Mouse (Mus musculus) brain, adult 2 months (tissue): ENCODE results near the gene Pisd.
A peak's percentile ranks its signal among the peaks of the same experiment; 100 is the strongest.
"Not testable (repeated sequence)": the region's sequence is repeated elsewhere in the genome, so short reads cannot be mapped to it uniquely, and the experiment has no call there.

Source experiments
- DNase-seq: peaks from one replicate; pipeline ENCODE4 v3.0.0; 2011; ENCODE audit warnings: low read depth, low spot score

Pisd gene

DNA sequence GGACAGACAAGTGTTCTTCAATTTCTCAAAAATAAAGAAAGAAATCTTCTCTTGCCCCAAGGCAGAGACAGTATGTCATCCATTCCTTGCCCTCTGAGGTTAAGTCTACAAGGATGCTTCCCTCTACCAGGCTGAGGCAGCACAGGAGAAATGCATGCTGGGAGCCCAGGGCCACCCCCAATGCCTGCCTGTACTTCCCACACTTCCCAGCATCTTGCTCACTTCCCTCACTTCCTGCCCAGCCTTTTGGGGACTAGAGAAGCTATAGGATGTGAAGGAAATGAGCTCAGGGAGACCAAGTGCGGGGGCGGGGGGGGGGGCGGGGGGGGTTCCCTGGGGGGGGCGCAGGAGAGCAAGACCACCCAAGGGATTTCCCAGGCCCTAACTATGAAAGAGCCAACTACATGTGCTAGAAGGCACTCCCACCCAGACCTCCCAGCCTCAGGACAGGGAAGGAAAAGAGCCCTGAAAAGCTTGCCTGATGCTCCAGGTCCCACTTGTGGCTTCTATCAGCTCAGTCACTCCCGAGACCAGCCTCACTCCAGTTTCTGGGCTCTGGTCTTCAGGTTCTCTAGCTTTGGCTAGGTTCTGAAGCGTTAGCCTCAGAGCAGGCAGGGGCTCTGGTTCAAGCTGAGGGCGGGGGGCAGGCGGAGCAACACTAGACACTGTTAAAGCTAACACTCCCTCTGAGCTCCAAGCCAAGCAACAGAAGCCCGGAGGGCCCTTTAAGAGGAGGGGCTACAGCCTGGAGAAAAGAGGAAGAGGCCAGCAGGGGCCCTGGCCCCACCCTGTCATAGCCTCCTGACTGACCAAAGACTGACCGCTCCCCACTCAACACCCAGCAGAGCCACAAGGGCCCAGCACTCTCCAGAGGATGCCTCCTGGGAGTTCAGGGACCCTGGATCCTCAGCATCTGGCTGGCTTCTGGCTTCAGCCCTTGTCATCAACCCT, 39.5 kb downstream of the Pisd start:
- peak; percentile 76 for DNase-seq

DNA sequence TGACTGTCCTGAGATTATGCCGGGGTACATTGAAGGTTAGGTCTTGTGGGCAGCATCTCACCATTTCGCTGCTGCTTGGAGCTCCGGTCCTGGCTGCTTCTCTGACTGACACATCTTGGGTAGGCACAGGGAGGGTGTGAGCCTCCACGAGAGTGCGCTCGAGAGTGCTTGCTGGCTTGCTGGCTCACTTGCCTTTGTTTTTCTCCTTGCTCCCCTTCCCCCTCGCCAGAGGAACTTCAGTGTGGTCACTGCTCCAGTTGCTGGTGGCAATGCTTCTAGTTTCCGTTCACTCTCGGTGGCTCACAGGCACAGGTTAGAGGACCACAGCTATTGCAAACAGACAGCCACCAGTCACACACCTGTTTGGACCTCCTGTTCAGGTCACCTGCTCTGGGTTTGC, 43.3 kb downstream of the Pisd start:
- peak; percentile 93 for DNase-seq

DNA sequence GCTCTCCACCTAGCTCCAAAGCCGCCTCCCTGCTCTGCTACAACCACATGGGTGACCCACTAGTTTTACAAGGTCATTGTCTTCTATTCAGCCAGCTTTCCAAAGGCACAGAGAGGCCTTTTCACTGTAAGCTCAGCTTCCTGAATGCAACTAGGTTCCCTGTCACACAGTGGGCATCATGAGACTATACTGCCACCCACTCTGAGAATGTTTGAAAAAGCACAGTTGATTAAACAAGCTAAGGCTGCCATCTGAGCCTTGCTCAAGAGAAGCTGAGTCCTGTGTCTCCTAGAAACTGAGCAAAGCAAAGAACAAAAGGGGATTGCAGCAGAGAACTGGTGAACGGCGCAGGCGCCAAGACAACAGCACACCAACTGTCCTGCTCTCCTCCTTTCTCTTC, 44.1 kb downstream of the Pisd start:
- peak; percentile 71 for DNase-seq

DNA sequence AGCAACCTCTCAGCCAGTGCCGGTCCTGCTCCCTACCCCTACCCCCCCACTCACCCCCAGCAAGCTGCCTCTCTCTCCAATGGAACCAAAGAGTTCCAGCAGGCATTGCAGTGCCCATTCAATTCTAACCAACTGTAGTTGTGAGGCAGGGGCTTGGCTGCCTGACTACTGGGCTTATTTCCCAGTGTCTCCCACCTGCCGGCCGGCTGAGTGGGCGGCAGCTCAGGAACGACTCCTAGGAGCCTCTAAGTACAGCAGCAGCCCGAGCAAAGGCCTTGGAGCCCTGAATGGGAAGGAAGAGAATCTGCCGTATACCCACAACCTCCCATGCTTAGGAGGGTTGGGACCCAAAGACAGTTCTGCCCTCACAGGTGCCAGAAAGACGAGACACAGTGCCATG, 44.6 kb downstream of the Pisd start:
- DNase-seq, result not testable (repeated sequence)

DNA sequence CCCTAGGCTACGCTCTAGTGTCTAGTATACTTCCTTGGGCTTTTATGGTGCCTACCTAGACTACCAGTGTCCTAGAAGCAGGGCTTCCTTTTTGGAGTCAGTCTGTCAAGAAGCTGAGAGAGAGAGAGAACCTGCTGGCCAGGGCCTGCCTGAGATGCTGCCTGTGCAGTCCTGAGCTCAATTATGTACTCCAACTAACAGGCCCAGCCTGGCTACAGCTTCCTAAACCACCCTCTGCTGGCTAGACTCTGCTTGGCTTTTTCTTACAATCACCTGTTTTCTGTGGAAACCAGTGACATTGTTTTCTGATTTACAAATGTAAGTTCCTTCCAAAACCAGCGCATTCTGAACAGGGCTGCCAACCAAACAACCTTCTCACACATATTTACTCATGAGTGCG, 45.3 kb downstream of the Pisd start:
- no peak for DNase-seq

DNA sequence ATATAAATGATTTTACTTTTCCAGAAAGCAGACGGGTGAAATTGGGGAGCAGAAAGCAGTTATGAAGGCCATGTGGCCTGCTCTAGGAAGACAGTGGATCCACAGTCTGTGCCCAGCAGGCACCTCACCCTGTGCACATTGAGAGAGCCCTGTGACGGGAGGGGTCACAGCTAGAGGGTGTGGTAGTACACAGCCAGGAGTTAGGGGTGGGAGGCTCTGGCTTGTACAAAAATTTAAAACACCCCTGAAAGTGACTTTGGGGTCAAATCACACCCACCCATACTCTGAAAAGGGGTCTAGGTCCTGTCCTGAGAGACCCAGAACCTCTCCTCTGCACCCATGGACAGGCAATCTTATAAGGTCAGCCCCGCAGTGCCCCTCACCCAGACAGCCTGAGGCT, 48.7 kb downstream of the Pisd start:
- not testable (repeated sequence) for DNase-seq

DNA sequence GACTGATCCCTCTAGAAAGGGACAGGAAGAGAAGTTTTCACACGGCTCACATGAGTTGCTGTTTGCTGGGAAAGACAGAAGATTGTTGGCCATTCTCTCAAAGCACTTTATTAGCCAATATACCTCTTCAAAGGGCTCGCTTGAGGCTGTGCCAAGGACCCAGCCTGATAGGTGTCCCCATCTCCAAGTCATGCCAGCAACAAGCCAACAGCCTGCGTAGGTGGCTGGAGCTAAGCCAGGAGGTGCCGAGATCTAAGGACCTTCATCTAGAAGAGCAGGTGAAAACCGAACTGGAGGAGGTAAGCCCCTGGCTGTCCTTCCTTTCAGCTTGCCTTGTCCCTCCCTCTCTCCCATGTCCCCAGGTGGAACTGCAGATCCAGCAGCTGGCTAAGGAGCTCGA, 49.7 kb downstream of the Pisd start:
- DNase-seq, result no peak

DNA sequence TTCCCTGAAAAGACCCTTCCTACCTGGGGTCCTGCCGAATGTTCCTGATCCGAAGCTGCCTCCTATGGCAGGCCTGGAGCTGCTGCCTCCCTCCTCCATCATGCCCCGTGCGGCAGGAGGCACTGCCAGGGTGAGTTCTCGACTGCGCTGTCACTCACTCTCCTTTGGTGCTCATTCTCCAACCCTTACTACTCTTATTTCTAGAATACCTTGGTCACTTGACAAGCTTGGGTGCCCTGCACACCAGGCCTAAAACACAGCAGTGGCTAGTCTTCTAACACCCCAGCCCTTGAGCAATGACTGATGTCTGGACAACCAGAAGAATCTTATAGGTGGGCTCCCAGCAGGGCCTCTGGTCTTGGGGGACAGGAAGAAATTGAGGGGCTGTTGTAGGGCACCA, 51.6 kb downstream of the Pisd start:
- not testable (repeated sequence) for DNase-seq

DNA sequence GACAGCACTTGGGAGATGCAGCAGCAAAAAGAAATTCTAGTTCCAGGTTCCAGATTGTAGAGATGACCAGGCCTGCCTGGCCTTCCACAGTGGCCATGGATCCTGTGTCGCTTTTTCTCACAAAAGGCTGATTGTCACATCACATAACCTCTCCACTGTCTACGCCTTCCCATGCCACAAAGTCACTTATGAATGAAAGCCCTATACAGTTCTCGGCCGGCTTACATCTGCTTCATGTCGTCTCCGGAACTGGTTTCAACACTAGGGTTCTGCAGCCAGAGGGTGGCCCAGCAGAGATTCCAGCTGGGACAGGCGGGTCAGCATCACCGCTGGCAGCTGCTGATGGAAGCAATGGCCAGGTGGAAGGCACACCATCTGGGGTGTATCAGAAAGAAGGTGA, 56.6 kb downstream of the Pisd start:
- DNase-seq, result peak; percentile 59

DNA sequence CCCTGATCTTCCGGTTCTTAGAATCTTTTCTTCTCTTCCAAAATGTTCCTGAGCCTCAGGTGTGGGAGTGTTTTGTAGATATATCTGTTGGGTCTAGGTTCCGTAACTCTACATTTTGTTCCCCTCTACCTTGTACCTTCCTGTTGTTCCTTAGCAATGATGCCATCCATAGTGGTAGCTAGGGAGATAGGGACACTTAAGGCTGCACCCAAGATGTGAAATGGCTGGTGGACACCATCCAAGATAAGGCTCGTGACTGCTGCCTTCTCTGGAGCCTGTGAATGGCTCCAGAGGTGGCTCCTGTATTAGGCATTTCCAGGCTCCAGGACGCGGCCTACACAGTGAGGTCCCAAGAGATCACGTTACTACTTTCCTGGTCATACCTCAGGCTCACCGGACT, 57.1 kb downstream of the Pisd start:
- DNase-seq, result no peak

DNA sequence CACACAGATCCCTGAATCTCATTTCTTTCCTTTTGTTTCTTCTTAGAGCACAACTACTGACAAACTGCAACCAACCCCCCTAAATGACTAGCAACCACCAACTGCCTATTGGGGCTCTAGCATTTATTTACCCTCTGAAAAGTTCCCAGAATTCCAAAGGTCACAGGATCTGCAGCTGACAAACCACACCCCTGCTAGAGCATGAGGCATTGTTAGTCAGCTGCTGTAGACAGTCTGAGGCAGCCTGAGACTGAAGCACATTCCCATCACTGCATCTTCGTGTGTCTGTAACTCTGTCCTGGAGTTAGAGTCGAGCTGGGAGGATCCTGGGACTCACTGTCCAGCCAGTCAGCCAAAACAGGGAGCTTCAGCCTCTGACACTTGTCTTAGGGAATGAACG, 60.0 kb downstream of the Pisd start:
- not testable (repeated sequence) for DNase-seq

DNA sequence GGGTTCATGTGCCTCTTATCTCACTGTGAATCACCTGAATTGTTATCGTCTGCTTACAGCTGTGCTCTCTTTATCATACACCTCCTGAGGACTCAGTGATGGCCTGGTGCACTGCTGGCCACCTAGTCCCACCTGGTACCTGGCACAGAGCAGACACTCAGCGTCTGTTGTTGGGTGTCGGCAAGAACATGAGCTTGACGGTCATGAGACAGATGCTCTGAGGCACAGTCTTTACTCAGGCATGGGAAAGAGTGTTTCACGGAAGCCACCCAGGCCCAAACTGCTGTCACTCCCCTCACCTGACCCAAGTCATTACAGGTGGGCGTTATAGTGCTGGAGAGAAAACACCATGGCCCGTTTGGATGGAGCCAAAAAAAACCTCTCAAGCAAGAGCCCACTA, 61.5 kb downstream of the Pisd start:
- DNase-seq, result no peak

DNA sequence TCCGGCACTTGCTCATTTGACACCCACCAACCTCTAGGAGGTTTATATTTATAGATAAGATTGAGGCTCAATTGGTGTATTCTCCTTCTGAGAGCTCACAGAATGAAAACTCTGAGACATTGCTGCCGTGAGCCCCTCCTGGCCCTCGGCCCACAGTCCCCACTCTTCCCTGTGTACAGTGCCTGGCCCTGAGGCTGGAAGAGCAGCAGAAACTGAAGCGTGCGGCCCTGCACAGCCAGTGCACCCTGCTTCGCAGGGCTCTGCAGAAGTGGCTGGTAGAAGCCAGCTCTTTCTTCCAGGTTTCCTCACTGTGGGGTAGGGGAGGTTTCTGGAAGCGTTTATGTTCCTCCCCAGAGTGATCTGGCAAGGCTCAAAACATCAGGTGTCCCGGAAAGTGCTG, 62.7 kb downstream of the Pisd start:
- DNase-seq, result not testable (repeated sequence)

DNA sequence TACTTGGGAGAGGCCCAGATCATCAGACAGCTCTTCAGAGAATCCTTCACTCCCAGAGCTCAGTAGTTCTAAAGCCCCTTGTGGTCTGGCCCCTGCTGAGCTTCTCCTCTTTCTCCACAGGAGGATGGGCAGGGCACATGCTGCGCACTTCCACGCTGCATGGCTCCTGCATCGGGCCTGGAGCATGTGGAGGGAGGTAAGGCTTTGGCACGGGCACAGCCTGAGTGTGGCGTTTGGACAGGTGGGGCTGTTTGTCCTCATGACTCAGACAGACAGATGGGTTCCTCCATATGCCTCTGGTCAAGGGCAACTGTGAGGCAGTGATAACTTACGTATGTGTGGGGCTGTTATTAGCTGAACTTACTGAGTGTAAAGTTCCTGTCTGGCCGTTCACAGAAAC, 63.2 kb downstream of the Pisd start:
- no peak for DNase-seq

DNA sequence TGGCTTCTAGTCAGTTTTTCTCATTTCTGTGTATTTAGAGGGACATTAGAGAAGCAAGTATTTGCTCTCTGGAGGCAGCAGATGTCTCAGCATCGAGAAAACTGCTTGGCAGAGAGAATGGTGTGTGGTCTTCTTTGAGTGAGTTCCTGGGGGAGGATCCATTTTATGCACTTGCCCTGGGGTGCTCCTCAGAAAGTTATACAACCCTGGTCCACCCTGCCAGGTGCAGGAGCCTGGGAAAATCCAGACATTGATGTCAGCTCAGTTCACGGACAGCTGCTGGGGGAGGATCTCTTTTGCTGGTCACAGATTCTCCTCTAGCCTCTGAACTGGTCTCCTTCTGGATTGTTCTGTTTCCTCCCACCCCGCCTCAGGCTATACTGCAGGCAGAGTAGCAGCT, 64.1 kb downstream of the Pisd start:
- DNase-seq, result peak; percentile 52

DNA sequence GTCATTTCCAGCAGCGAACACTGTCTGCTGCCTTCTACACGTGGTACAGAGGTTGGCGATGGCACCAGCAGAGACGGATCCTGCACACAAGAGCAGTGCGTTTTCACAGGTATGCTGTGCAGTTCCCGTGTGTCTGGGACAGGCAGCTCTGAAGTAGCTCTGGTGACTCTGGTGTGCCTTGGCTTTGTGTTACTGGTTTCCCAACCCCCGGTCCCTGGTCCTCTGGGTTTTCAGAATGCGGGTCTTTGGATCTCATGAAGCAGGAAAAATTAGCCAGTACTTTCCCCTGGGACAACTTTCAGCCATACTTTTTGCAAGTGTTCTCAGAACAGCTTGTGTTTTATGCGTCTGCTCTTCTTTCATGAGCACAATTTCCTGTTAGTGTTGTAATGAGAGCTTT, 65.0 kb downstream of the Pisd start:
- no peak for DNase-seq

DNA sequence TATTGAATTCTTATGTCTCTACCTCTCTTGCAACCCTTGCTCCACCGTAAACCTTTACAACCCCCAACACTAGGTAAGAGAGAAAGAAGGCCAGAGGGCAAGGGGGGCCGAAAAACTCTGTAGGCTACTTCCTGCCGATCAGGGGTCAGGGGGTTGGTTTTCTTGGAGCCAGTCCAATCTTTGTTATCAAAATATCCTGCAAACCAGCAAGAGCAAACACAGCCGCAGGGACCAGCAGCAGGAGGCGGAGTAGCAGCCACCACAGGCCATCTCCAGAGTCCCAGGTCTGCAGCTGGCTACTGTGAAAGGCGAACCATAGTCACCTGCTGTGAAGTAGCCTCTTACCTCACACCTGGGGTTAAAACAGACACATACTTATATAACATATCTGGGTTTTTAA, 66.5 kb downstream of the Pisd start:
- DNase-seq, result no peak

DNA sequence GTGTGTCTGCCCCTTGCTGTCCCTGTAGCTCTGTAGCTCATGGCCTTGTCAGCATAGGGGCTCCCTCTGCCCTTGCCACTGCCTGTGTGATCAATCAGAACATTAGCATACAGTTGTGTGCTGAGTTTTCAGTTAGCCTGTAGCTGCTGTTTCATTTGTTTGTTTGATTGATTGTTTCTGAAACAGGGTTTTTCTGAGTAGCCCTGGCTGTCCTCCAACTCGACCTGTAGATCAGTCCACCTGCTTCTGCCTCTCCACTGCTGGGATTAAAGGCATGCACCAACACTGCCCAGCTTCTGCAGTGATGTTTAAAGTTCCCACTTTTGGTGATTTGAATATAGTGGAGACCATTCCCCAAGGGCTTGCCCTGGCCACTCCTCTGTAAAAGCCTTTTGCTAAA, 67.7 kb downstream of the Pisd start:
- DNase-seq, result no peak

DNA sequence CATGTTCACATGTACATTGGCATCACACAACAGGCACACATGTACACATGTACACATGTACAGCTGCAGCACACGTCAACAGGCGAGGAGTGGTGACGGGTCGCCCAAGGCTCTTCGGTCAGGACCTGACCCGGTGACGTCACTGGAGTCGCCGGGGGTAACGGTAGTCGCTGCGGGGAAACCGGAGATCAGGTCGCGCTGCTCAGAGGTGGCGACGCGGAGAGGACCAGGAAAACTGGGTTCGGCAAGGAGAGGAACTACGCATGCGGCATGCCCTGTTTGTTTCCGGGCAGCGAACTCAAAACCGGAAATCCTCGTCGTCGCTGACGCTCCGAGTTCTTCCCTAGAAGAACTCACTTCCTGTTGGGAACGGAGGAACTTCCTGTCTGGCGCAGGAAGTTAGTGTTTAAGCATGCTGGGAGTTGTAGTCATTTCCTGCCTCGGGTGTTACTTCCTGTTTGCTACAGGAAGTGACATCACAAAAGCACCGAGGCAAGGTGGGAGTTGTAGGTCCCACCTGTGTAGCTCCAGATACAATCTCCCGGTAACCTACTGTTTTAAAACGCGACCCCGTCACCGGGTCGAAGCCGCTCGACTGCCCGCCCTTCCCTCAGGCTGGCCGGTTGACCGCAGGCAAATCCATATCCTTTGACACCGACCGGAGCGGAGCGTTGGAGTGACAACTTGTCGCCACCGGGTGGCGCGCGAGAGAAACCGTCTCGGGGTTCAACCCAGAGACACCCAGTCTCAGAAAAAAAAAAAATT, 71.6 kb downstream of the Pisd start:
- peak; percentile 100 for DNase-seq

DNA sequence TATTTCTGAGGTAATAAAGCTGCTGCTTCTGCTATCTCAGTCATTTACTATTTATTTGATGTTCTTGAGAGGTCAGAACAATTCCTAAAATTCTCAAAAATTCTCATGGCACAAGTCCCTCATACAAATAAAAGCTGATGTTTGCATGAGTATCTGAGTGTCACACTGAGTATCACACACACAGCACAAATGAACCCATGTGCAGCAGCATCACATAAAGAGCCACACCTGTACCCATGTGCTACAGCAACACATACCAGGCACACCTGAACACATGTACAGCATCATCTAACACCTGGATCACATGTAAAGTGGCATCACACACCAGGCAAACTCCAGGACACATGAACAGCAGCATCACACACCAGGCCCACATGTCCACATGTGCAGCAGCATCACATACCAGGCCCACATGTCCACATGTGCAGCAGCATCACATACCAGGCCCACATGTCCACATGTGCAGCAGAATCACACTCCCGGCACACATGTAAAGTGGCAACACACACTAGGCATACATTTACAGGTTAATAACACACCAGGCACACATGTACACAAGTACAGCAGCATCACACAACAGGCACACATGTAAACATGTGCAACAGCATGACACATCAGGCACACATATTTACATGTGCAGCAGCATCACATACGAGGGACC, 72.3 kb downstream of the Pisd start:
- DNase-seq, result no peak

DNA sequence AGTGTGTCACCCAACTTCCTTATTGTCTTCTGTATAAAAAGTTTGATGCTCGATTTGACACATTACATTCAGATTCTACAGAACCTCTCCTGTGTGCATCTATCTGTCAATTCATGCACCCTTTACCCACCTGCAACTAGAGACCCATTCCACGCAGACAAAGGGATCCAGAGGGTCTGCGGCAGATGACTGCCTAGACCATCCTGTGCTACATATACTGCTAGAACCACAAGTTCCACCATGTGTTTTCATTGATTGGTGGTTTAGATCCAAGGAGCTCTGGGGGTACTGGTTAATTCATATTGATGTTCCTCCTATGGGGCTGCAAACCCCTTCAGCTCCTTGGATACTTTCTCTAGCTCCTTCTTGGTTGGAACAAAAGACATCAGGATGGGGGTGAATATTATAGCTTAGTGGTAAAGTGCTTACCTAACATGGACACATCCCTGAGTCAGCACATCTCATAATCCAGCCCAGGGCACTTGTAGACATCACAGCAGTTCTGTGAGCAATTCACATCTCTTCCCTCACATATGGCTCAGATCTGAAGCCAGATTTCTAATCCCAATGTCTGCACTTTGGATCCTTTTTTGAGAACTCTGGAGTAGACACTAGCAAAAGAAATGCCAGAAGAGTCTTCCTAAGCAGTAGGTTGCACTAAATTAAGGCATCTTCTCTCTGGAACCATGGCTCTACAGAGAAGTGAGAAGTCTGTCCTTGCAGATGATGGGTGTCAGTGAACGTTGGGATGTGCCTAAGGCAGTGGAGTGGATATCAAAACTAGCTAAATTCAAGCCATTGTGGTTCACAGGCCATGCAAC, 73.0 kb downstream of the Pisd start:
- no peak for DNase-seq
